Mouse (Mus musculus) CH12F3 (cell line): Measurements from ENCODE around the gene Sox4.

ENCODE experiments used
- in situ Hi-C: fragments of 300-500 bp; cut with MboI; formaldehyde crosslinking; loops from 2 replicates; pipeline ENCODE4 v1.14.3; 2020; ENCODE audit warnings: low sequenced_read_pairs

Gene Sox4

DNA sequence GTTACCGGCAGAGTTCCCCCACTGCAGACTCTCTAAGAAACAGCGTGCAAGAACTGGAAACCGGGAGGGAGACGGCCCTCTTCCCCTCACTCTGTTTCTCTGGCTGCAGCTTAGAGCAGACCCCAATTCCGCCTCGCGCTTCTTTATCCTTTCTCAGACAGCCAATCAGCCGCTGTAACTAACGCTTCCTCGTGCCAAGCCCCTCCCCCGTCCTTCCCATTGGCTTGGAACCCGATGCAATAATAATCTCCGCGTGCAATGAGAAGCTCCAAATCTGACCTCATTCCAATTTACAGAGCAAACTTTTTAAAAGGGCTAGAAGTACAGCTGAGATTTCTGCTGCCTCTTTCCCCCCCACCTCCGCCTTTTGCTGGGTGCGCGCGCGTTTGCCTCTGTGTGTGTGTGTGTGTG lies at the start of gene Sox4:
Gene Sox4 (minus strand): TSS at position 133 of the 411 bp plus-strand sequence.
- in situ Hi-C loops: loop anchor here (10.0 to 25.0 kb wide), 2 partner anchors 651 to 884 kb away; no protein-coding TSS in a partner anchor

DNA sequence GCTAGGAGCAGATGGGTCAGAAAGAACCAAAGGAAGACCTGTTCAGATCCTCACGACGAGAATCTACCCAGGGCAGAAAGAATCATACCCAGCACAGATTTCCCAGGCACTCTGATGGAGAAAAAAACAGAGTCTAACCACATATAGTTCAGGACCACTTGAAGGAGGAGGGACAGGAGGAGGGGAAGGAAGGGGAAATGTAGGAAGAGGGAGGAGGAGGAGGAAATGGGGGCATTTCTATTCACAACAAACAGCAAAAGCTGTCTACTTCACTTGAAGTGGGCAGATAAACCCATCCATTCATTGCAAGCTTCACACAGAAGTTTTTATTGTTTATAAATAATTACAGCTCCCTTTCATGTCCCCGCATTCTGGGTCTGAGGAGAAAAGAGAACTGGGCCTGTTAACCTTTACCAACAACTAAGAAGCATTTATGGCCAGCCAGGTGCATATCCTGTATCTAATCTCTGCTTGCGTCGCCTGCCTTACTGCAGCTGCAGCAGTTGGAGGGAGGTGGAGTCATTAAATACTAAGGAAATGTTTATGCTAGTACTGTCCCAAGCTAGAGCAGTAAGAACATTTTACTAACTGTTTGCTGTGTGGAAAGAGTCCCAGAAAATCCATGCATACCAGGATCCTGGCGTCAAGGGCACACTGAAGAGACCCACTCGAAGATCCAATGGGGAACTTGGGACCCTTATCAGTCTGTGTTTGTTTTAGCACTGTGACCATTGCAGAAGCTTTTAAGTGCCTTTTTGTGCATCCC lies 38.6 kb upstream of the Sox4 start:
- in situ Hi-C loops: no loop called here

DNA sequence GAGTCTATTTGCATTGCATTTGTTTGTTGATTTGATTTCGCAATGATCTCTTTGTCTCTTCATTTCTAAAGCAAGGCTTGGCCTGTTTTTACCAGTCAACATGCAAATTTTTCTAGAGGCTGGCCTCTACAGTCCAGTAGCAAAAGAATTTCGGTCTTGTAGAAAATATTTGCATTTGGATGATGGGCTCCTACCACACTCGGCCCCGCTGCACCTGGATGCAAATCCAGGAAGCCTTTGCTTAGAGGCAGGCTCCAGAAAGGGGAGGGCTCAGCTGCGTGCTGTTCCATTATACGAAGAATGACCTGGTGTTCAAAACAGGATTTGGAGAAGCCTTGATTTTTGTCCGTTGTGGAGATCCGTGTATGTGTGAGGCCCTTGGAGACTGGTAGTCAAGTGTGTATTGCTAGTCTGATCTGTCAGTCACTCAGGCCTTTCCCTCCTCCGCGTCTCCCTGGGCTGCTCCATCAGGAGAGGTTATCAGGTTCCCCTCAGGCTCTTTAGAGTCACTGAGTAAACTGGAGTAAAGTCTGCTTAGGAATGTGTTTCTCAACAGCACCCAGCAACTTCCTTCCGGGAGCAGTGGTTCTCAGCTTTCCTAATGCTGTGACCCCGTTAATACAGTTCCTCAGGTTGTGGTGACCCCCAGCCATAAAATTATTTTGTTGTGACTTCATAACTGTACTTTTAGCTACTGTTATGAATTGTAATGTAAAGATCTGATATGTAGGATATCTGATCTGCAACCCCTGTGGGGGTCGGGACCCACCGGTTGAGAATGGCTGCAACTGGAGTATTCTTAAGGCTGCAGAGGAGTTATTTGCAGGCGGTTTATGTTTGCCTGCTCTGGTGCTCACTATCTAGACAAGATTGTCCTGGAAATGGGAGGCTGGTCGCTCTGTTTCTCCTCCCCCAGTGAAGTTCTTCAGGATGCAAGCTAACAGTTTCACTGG lies 35.5 kb upstream of the Sox4 start:
- in situ Hi-C loops: no loop called here

DNA sequence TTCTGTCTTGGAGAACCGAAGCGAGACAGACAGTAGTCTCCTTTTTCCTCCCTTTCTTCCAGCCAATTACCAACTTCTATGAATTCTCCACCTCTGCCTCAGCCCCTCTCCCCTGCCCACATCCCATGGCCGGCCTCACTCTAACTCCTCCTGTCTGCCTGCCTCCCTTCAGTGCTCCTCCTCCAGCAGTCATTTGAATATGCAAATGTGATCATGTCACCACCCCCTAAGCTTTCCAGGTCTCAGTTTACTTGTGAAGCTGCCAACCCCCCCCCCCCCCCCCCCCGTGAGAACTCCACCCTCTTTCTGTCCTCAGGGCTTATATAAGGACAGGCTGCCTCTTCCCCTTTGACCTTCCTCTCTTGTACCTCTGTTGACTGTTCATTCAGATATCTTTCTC lies 27.2 kb upstream of the Sox4 start:
- in situ Hi-C loops: no loop called here

DNA sequence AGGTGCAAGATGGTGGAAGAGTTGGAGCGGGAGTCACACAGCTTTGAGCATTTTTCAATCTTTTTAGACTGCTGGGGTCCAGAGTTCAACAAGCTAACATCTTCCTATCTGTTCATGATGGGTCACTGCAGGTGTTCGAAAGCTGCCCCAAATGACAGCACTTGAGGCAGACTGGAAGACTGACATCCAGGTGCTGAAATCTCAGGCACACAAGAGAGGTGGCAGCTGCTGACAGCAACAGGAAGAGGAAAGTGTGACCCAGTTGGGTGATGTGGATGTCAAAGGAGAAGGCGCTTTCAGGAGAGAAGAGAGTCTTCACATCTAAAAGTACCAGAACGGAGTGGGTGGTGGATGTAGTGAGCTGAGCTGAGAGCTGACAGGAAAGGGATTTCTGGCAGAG lies 21.5 kb upstream of the Sox4 start:
- in situ Hi-C loops: no loop called here

DNA sequence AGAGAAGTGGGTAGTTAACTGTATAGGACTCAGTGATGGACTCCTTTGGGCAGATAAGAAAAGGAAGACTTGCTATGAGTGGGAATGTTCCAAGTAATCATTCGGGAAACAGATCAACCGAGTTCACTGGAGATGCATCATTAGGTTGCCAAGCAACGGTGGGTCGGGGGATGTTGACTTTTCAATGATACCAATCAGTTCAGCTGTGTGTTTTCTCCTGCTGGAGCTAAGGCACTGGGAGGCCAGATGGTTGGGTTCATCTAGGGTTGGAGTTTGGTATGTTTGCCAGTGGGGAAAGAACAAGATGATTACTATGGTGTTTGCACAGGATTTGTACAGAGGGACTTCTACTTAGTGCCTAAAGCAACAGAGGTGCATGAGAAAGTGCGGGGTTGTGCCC lies 21.1 kb upstream of the Sox4 start:
- in situ Hi-C loops: loop anchor here (25.0 kb wide), 1 partner anchor 863 kb away; no protein-coding TSS in a partner anchor

DNA sequence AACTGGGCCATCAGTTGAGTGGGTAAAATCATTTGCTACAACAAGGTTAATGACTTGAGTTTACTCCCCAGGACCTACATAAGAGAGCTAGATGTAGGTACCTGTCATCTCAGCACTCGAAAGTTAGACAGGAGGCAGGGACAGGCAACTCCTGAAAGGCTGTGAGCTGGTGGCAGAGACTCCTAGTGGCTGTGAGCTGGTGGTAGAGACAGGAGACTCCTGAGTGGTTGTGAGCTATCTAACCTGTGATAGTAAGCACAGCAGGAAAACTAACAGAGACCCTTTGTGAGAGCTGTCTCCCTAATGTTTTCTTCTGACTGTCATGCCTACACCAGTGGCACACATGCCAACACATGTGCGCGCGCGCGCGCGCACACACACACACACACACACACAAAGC lies 7.4 kb upstream of the Sox4 start:
- in situ Hi-C loops: loop anchor here (25.0 kb wide), 1 partner anchor 876 kb away; no protein-coding TSS in a partner anchor

DNA sequence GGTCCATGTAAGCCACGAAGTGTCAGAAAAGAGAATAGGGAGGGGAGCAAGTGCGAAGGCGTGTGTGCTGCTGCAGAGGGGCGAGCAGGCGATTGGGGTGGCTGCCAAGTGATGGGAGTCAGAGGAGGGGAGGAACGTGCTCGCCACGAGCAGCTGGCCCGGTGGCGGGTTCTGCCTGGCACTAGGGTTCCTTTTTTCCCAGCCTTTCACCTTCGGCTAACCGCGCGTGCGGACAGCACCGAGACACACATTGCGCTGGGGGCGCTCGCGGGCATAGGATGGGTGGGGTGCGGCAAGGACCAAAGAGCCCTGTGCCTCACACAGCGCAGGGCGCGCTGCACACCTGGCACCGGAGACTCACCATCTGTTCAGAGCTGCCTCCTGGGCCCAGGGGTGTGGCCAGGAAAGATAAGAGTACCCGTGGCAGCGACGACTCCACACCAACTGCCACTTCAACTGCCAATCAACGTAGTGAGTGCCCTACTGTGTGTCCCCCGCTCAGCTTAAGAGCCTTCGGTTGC lies 6.0 kb upstream of the Sox4 start:
- in situ Hi-C loops: loop anchor here (10.0 to 25.0 kb wide), 2 partner anchors 645 to 878 kb away; no protein-coding TSS in a partner anchor

DNA sequence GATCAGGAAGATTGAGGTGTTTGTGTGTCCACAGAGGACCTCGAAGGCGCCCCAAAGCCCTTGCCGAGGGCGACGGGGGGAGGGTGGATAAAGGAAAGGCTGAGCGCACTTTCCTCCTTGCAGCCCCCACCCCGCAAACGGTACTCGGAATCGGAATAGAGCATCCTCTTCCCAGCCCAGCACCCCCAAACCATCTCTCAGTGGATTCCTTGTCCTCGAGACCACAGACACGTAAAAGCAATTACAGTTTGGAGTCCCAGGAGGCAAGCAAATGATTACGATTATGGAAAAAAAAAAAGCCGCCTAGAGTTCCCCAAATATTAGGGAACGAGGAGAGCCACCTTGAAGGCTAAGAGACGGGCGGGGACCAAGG lies 5.5 kb upstream of the Sox4 start:
- in situ Hi-C loops: loop anchor here (10.0 to 25.0 kb wide), 2 partner anchors 646 to 878 kb away; no protein-coding TSS in a partner anchor

DNA sequence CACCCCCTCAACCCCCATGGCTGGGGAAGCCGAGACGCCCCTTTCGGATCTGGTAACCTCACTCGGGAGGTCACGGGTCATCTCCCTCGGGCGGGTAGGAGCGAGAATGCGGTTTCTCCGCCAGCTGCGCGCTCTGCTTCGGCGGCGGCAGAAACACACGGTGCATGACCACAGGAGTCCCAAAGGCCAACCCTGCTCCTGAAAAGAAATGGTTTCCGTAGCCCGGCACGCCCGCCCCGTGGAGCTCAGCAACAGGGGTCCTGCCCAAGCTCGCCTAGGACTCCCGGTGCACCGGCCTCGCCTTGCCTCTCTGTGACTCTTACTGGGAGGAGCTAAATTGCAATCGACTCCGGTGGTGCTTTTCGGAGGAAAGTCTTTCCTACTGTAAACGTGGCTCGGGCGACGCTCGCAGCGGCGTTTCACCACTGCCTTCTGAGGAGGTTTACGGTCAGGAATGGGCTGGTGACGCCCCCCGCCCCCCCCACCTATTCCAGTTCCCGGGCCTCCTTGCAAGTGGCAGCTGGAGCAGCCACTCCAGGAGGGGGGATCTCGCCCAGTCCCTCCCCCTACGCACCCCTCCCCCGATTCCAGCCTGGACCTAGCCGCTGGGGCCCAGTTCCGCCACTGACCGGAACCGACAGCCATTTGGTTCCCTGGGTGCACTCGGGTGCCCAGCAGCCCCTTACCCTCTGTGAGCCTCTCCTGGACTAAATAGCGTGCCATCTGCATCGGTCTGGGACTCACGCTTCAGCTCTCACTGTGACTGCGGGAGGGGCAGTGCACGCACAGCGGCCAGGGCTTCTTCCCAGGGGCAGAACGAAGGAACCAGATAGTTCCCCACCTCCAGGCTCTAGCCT lies 4.9 kb upstream of the Sox4 start:
- in situ Hi-C loops: loop anchor here (10.0 to 25.0 kb wide), 2 partner anchors 646 to 879 kb away; no protein-coding TSS in a partner anchor

DNA sequence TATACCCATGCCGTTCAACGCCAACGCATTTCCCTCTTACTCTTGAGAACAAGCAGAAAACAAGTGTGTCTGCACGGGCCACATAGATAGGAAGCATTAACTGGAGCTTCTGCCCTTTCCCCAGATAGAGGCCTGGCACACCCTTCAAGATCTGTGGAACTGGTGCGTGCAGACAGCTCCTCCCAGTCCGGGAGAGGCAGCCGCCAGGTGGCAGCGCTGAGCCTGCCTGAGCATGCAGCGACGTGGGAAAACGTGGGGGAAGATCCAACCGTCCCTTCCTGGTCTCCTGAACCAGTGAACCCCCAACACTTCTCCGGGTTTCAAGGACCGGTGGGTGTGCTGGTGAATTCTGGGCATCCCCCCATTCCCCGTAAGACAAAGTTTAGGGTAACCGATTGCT lies 4.3 kb upstream of the Sox4 start:
- in situ Hi-C loops: loop anchor here (10.0 to 25.0 kb wide), 2 partner anchors 647 to 880 kb away; no protein-coding TSS in a partner anchor

DNA sequence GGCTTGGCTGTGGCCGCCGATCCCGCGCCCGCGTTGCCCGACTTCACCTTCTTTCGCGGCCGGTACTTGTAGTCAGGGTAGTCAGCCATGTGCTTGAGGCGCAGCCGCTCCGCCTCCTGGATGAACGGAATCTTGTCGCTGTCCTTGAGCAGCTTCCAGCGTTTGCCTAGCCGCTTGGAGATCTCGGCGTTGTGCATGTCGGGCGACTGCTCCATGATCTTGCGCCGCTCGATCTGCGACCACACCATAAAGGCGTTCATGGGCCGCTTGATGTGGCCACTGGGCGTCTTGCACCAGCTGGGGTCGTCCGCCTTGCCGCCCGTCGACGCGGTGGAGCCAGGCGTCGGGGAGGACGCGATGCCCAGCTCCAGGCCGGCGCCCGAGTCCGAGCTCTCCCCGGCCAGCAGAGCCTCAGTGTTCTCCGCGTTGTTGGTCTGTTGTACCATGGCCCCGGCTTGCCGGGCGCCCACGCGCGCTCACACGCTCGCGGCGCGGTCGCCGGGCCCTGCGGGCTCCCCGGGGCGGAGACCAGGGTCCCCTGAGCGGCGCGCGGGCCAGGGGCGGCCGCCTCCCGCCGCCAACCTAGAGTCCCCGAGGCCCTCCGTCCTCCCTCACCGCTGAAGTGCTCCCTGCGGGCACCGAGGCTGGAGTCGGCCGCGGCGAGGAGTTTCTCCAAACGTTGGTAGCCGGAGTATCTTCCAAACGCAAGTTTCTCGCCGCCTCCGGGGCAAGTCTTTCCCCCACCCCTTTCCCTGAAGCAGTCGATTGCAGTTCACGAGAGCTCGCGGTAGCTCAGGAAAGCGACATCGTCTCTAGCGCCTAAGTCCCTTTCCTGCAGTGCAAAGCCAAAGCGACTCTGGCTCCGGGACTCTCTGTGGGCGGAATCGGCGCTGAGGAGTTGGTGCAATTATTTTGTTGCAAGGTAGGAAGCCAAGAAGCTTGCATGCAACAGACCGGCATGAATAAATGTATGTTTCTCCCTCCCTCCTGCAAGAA lies 639 bp downstream of the Sox4 start:
- in situ Hi-C loops: loop anchor here (10.0 to 25.0 kb wide), 2 partner anchors 652 to 884 kb away; no protein-coding TSS in a partner anchor

DNA sequence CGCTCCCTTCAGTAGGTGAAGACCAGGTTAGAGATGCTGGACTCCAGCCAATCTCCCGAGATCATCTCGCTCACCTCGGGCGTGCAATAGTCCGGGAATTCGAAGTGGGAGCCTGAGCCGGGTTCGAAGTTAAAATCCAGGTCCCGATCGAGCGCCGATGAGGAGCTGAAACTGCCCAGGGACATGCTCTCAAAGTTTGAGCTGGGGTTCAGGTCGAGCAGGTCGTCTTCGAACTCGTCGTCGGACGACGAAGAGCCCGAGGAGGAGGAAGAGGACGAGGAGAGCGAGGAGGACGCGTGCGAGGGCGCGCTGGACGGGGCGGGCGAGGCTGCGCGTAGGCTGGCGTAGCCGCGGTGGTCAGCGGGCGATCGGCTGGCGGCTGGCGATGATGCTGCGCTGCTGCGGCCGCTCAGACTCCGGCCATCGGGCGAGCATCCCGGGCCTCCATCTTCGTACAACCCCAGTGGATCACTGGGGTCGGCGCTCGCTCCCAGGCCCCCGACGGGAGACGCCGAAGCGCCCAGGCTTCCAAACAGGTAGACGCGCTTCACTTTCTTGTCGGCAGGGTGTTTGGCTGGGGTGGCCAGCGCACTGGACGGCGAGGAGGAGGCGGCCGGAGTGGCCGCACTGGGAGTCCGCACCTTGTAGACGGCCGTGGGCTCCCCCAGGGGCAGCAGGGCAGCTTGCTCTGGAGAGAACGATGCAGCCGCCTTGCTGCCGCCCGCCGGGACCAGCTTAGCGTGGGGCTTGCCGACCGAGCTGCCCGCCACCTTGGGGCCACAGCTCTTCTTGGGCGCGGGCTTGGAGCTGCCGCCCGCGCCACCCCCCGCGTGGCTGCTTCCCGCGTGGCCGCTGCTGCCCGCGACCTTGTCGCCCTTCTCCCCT lies 1.6 kb downstream of the Sox4 start:
- in situ Hi-C loops: loop anchor here (10.0 to 25.0 kb wide), 2 partner anchors 653 to 885 kb away; no protein-coding TSS in a partner anchor

DNA sequence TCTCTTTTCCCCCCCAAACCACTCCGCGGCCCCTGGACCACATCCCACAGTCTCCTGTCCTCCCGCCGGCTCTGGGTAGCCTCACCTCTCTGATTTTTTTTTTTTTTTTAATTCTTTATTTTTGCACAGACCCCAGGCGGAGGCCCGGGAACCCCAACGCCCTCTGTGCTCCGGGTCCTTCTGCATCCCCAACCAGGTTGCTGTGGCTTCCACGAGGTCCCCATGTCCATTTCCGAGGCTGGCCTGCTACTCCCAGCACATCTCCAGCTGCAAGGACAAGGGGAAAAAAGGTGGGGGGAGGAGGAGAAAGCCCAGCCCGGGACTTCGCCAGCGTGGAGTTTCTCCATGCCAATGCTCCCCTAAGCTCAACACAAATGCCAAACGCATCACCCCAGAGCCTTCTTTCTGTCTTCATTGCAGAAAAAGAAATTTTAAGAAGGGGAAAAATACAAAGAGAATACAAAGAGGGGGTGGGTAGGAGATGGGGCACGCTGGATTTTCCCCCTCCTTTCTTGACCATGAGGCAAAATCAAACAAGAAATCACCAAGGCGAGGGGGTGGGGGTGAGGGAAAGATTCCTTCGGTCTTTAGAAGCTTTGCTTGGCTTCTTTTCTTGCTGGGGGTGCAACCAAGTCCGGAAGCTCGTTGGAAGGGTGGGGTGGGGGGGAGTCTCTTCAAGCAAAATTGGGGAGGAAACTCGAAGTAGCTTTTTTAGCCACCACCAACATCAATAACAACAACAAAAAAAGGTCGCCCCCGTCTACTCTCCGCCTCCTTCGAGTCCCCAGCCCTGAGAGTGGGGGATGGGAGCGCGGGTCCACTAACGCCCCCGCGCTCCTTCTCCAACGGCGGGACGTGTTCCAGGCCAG lies 2.7 kb downstream of the Sox4 start:
- in situ Hi-C loops: loop anchor here (10.0 to 25.0 kb wide), 2 partner anchors 654 to 886 kb away; no protein-coding TSS in a partner anchor

DNA sequence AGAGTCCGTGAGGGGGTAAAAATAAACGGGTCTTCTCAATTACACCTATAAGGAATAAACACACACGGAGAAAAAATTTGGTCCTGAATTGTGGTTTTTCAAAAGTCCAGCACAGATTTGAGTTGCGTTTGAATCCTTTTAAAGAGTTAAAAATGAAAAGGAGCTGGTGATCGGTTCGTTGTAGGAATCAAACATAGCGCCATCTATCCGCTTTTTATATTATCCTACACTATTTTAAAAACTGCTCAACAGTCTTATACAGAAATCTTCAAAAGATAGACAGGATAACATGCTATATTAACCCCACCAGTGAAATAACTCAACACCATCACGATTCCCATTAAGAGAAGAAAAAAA lies 3.3 kb downstream of the Sox4 start:
- in situ Hi-C loops: loop anchor here (10.0 to 25.0 kb wide), 2 partner anchors 655 to 887 kb away; no protein-coding TSS in a partner anchor

DNA sequence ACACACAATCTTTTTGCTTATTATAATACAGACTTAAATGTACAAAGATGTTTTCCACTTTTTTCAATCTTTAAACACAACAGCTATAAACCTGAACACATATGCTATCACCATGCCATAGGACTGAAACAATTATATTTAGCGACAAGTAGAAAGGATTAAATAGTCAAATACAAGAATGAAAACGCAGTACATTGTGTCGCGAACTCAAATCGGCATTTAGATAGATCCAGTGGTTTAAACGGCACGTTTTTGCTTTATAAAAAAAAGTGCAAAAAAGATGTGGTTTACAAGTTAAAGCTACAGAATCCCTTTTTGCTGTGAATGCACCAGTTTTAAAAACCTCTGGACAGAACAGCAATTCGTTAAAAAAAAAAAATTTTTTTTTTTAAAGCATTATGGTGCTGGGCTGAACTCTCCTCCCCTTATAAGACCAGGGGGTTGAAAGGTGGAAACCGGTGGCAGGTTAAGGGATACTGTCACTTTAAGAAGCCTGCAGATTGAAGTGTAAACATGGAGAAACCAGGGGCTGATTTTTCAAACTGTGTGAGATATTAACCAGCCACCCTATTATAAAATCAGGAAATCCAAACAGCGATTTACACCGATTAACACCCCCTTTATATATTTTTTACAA lies 4.1 kb downstream of the Sox4 start:
- in situ Hi-C loops: no loop called here
